Mouse (Mus musculus) heart, adult 2 months (tissue): ENCODE results near the gene Aplnr. TPM values are rescaled to one million over a fixed set of nuclear protein-coding genes. Genes with fewer than 3 reads are reported as not detected.

ENCODE experiments used
- DNase-seq, 2 experiments: peaks; one replicate each; pipeline ENCODE4 v3.0.0; 2021
- H3K27ac ChIP-seq: fragments of 200-600 bp; 2 replicates; pipeline ENCODE4 v1.8.1; 2022
- H3K27me3 ChIP-seq: fragments of 200-500 bp; 2 replicates; pipeline ENCODE4 v1.6.1; 2012; ENCODE audit warnings: mild to moderate bottlenecking, low read length, inconsistent platforms, mixed read lengths; ENCODE audit not compliant: control insufficient read depth, insufficient read depth
- H3K36me3 ChIP-seq: fragments of 200-500 bp; 2 replicates; pipeline ENCODE4 v1.6.1; 2012; ENCODE audit warnings: low read length, inconsistent platforms; ENCODE audit not compliant: control insufficient read depth, insufficient read depth
- H3K4me1 ChIP-seq: fragments of 200-500 bp; 2 replicates; pipeline ENCODE4 v1.6.1; 2011; ENCODE audit warnings: low read length; ENCODE audit not compliant: control insufficient read depth, insufficient read depth
- H3K4me3 ChIP-seq: fragments of 200-600 bp; 2 replicates; pipeline ENCODE4 v1.8.1; 2022
- H3K79me2 ChIP-seq: fragments of 200-500 bp; replicated peaks from 2 replicates; pipeline ENCODE4 v1.6.1; 2012; ENCODE audit warnings: mild to moderate bottlenecking, inconsistent platforms, low read length, moderate library complexity, mixed read lengths; ENCODE audit not compliant: control insufficient read depth, insufficient read depth
- H3K9ac ChIP-seq: fragments of 200-500 bp; 2 replicates; pipeline ENCODE4 v1.6.1; 2012; ENCODE audit warnings: low read depth, mild to moderate bottlenecking, control low read depth, inconsistent platforms, low read length, mixed read lengths
- CTCF ChIP-seq: fragments of 200-600 bp; IDR thresholded peaks from 2 replicates; pipeline ENCODE4 v1.8.1; 2022; ENCODE audit warnings: antibody characterized with exemption, mild to moderate bottlenecking, moderate library complexity
- EP300 ChIP-seq: fragments of 200-500 bp; IDR thresholded peaks from 2 replicates; pipeline ENCODE4 v1.6.1; 2011; ENCODE audit warnings: low read depth, low read length, control low read depth; ENCODE audit not compliant: insufficient read depth
- POLR2A ChIP-seq: fragments of 200-500 bp; IDR thresholded peaks from 2 replicates; pipeline ENCODE4 v1.6.1; 2011; ENCODE audit warnings: mild to moderate bottlenecking, low read depth, low read length, control low read depth; ENCODE audit not compliant: insufficient read depth
- WGBS: fragments of 180-500 bp; shearing (Covaris S2); methylation state at CpG from one replicate; pipeline ENCODE4 v1.1.7; 2018; 5-methylcytosine and 5-hydroxymethylcytosine counted together
- intact Hi-C: fragments of 180-260 bp; cut with DNase I; formaldehyde crosslinking; loops from one replicate; pipeline ENCODE4 v1.15.1; 2025
- polyA plus RNA-seq: library from polyadenylated mRNA; depleted of rRNA; stranded (reverse); fragments of >200 nt; gene quantifications from 2 replicates; pipeline ENCODE4 v1.2.3, GENCODE M21; 2012
- total RNA-seq, 2 experiments: library from RNA; stranded (reverse); gene quantifications; 2 replicates each; pipeline ENCODE4 v1.2.3; 2021

The Aplnr gene
- total and polyA plus RNA-seq, 3 experiments, result 20.5 to 35.3 (median 21.4) TPM

- TF ChIP-seq CTCF (no peak), EP300 (peak; percentile 12), POLR2A (peak; percentile 36; the same call in 1 of the 2 replicates)
- peak overlapping the region; percentile 26; the same call in 1 of the 2 replicates for H3K4me3 ChIP-seq
- WGBS, result 32% methylated on average over 7 of the region's 7 CpGs
- H3K27ac ChIP-seq, result peak overlapping the region; percentile 90
- intact Hi-C loops, result loop anchor here (2.0 kb wide), 2 partner anchors 38 to 50 kb away; partner anchors contain the start of gene Tnks1bp1
- no peaks in the 10 kb centered on the region for H3K27me3 ChIP-seq
- H3K79me2 ChIP-seq, result no peaks in the 10 kb centered on the region
- H3K36me3 ChIP-seq, result no peaks in the 10 kb centered on the region; the same call in 1 of the 2 replicates
- no peaks in the 10 kb centered on the region; the same call in 1 of the 2 replicates for H3K4me1 ChIP-seq
- no peak overlapping the region for H3K9ac ChIP-seq
- DNase-seq, result peak; percentile 87 to 88
These were observed 37.1 kb upstream of the Aplnr start for GRCm38 (mm10) chr2:85098824-85099511.

- intact Hi-C loops, result no loop called here
- TF ChIP-seq CTCF (no peak), POLR2A (no peak), EP300 (no peak)
- H3K9ac ChIP-seq, result no peak overlapping the region
- peaks cover 3% of the 10 kb centered on the region for H3K4me1 ChIP-seq
- no peak overlapping the region for H3K4me3 ChIP-seq
- peak in 1 of 2 experiments; percentile 0 for DNase-seq
- H3K27ac ChIP-seq, result no peak overlapping the region
- H3K36me3 ChIP-seq, result no peaks in the 10 kb centered on the region; the same call in 1 of the 2 replicates
- no peaks in the 10 kb centered on the region for H3K27me3 ChIP-seq
- 88% methylated on average over 8 of the region's 8 CpGs for WGBS
- H3K79me2 ChIP-seq, result no peaks in the 10 kb centered on the region
These were observed 32.8 kb upstream of the Aplnr start for GRCm38 (mm10) chr2:85103201-85103600.

GRCm38 (mm10) chr2:85105426-85106013 lies 30.5 kb upstream of the Aplnr start:
- Histone ChIP-seq H3K27ac (no peak overlapping the region), H3K36me3 (no peaks in the 10 kb centered on the region), H3K27me3 (no peaks in the 10 kb centered on the region), H3K9ac (no peak overlapping the region), H3K79me2 (no peaks in the 10 kb centered on the region), H3K4me3 (no peak overlapping the region), H3K4me1 (peaks cover 3% of the 10 kb centered on the region; the same call in 1 of the 2 replicates)
- intact Hi-C loops, result no loop called here
- no peak for DNase-seq
- TF ChIP-seq CTCF (no peak), EP300 (no peak), POLR2A (no peak)
- 50% methylated on average over 11 of the region's 11 CpGs for WGBS

- H3K4me1 ChIP-seq, result peaks cover 3% of the 10 kb centered on the region; the same call in 1 of the 2 replicates
- H3K27ac ChIP-seq, result no peak overlapping the region
- TF ChIP-seq POLR2A, result no peak
- TF ChIP-seq EP300, result no peak
- no peak for TF ChIP-seq CTCF
- DNase-seq, result no peak
- no peaks in the 10 kb centered on the region for H3K36me3 ChIP-seq
- intact Hi-C loops, result no loop called here
- 41% methylated on average over 7 of the region's 7 CpGs for WGBS
- H3K4me3 ChIP-seq, result no peak overlapping the region
- H3K9ac ChIP-seq, result no peak overlapping the region
- no peaks in the 10 kb centered on the region for H3K79me2 ChIP-seq
- H3K27me3 ChIP-seq, result no peaks in the 10 kb centered on the region
These were observed 29.8 kb upstream of the Aplnr start for GRCm38 (mm10) chr2:85106068-85106790.

- no peak for TF ChIP-seq EP300
- WGBS, result 42% methylated on average over 4 of the region's 4 CpGs
- Histone ChIP-seq H3K27ac (no peak overlapping the region), H3K9ac (no peak overlapping the region), H3K4me1 (peaks cover 3% of the 10 kb centered on the region; the same call in 1 of the 2 replicates), H3K4me3 (no peak overlapping the region), H3K36me3 (no peaks in the 10 kb centered on the region), H3K79me2 (no peaks in the 10 kb centered on the region), H3K27me3 (no peaks in the 10 kb centered on the region)
- no peak for DNase-seq
- intact Hi-C loops, result no loop called here
These were observed 29.1 kb upstream of the Aplnr start for GRCm38 (mm10) chr2:85106941-85107340.
